Mouse (Mus musculus) bone marrow macrophage, adult 2 months (primary cell): ENCODE results near the gene Cox5a.

ENCODE experiments used
- CTCF ChIP-seq: IDR thresholded peaks from 2 replicates; pipeline ENCODE4 v1.5.1; 2012; ENCODE audit warnings: low read depth, mild to moderate bottlenecking, low read length, moderate library complexity
- POLR2A ChIP-seq: IDR thresholded peaks from 2 replicates; pipeline ENCODE4 v1.6.1; 2012; ENCODE audit warnings: mild to moderate bottlenecking, low read depth, low read length, borderline replicate concordance

GRCm38 (mm10) chr9:57550126-57550862 is 29.2 kb downstream of the Cox5a start:
- no peak for TF ChIP-seq CTCF
- TF ChIP-seq POLR2A, result no peak
